Mouse (Mus musculus) large intestine, adult 2 months (tissue): ENCODE results near the gene Ccdc88b. TPM values are rescaled to one million over a fixed set of nuclear protein-coding genes. Genes with fewer than 3 reads are reported as not detected.

Source experiments
- DNase-seq: peaks from one replicate; pipeline ENCODE4 v3.0.0-alpha.2; 2012; ENCODE audit warnings: low read depth, low spot score
- WGBS: fragments of 180-500 bp; shearing (Covaris S2); methylation state at CpG from one replicate; pipeline ENCODE4 v1.1.7; 2018; 5-methylcytosine and 5-hydroxymethylcytosine counted together
- polyA plus RNA-seq: library from polyadenylated mRNA; depleted of rRNA; stranded (reverse); fragments of >200 nt; gene quantifications from 2 replicates; pipeline ENCODE4 v1.2.3, GENCODE M21; 2012; rRNA removed

Gene Ccdc88b
- polyA plus RNA-seq, 1 experiment: 6.7 TPM

DNA sequence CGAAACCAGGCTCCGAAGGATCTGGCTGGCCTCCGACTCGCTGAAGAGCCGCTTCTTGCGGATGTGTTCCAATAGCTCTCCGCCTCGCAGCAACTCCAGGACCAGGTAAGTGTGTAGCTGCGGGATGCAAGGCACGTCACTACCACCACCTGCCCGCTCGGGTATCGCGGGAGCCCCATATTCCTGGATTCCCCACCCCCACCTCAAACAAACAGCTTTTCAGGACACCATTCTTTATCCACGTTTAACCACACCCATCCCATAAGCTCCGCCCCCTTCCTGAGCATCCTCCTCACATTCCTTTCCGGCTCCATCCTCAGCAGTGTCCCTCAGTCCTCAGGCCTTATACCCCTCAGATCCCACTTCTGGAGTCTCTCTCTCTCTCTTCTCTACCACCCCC lies 26.7 kb downstream of the Ccdc88b start:
- WGBS: 89% methylated on average over 17 of the region's 17 CpGs
- DNase-seq: no peak

DNA sequence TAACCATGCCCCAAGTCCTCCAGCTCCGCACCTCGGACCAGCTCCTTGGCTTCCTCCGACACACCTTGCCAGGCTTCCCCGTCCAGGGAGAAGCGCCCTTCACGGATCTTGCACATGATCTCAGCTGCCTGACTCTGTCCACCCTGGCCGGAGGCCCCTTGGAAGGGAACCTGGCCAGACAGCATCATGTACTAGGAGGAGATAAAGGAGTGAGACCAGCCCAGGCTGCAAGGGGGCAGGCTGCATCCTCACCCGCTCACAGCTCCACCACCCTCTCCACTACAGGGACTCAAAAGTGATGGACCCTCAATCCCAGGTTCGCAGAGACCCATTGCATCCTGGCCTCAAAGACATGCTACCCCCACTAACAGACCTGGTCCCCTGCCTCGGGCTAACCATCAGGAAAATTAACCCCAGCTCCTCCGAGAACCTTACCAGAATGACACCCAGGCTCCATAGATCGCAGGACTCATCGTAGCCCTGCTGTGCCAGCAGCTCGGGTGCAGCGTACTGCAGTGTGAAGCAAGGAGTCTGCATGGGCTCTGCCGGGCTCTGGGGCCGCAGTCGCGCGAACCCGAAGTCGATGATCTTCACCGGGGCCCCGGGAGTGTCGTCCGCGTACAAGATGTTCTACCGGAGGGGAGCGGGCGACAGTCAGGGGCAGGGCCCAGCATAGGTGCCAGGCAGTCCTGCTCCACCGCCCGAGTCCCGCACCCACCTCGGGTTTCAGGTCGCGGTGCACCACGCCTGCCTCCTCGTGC lies 27.3 kb downstream of the Ccdc88b start:
- WGBS: 81% methylated on average over 38 of the region's 38 CpGs
- DNase-seq: no peak

DNA sequence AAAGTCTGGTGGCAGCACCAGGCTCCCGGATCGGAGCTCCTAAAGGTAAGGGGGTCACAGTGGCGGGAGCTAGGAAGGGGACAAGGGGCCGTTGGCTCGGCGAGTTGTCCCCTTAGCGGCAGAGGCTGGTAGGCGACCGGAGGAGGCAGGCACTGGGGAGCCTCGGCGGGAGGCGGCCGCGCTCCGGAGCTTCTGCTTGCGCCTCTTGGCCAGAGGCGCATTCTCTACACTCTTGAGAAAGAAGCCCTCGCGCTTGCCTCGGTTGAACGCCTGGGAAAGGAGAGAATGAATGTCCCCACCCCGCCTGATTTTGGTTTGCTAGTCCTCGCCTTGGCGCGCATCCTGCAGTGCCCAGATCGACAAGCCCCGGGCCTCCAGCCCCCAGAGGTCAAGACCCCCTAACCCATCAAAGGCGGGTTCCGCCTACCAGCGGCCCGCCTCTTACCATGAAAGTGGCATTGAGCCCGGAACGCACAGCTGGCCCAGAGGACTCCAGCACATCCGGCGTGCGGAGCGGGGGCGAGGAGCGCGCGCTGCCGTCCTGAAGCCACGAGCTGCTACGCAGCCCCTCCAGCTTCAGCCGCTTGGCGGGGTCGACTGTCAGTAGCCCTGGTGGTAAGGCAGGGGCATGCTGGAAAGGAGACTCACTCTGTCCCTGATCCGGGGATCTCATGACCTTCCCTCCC lies 28.0 kb downstream of the Ccdc88b start:
- no peak for DNase-seq
- WGBS: 76% methylated on average over 48 of the region's 48 CpGs

- 52% methylated on average over 3 of the region's 3 CpGs for WGBS
- DNase-seq: no peak
Observed at GRCm38 (mm10) chr19:6829069-6829468, 28.9 kb downstream of the Ccdc88b start.

DNA sequence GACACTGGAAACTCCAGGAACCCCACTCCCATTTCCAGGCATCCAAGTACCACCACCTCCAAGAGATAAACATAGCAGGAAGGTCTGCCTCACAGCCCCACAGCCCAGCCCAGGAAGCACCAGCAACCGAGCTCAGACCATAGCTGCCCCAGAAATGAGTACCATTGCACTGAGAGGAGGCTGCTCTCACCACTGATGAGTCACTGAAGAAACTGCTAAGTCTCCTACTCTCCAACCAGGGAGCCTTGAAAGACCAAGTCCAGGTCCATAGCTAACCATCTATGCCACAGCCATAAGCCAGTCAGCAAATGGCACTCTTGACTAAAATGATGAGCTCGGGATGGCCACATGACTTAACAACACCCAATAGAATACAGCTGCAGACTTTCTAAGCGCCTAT lies 31.4 kb downstream of the Ccdc88b start:
- 77% methylated on average over 3 of the region's 3 CpGs for WGBS
- DNase-seq: no peak

DNA sequence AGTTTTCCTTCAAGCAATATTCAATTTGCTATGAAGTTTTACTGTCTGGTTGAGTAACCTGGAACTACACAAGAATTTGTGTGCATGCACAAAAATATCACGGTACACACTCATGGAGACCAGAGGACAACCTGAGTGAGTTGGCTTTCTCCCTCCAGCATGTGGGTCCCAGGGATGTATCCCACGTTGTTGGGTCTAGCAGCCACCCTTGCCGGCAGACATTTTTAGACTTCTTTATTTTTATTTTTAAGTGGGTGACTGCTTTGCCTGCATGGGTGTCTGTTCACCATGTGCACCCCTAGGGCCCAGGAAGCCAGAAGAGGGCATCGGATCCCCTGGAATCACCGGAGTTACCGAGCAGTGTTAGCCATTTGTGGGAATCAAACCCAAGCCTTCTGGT lies 32.6 kb downstream of the Ccdc88b start:
- DNase-seq: no peak
- WGBS: 81% methylated on average over 6 of the region's 6 CpGs

DNA sequence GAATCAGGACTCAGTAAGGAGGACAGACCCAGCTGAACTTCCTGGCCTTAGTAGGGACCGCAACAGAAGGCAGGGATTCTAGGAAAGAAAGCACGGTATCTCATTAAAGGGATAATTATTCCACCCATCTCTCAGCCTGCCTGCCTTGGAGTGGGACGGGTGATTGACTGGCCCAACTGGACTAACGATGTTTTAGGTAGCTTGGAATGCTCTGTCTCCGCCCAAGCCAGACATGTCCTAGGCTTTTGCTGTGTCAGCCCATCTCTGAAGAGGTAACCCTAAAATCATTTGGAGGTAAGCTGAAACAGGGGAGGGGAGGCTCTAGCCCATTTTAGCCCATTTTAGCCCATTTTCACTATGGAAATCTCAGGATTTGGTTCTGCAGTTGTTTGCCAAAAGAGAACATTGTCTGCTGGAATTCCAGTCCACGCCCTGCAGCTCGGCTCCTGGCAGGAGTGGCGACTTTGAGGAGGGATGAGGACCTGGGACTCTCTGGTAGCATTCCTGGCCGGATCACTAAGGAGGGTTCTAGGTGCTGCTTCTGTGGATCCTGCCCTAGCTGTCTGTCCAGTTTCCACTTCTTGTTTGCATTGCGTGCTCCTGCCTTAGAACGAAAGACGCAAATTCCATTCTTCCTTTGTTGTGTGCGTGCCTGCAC lies 37.3 kb downstream of the Ccdc88b start:
- 70% methylated on average over 13 of the region's 13 CpGs for WGBS
- DNase-seq: no peak

DNA sequence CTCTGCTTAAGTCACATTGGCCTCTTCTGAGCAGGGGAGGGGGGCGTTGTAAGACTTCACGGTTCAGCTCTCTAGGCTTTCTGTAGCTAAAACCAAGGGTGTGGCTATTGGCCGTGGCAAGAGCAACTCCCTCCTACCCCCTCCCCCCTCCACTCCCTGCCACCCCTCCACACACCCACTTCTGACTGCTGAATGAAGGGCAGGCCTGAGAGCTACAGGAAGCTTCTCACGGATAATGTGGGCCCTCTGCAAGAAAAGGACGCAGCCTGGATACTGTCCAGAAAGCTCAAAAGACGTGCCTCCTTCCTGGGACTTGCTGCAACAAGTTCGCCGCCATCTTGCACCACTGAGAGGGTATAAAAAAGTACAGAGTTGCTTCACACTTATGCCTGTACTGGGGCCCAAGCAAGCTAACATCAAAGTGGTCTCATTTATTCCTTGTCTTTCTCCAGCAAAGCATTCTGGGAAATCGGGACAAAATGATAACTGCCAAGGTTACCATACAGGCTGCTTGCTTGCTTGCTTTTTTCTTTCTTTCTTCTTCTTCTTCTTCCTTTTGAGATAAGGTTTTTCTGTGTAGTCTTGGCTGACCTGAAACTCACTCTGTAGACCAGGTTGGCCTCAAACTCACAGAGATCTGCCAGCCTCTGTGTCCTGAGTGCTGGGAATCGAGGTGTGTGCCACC lies 38.7 kb downstream of the Ccdc88b start:
- DNase-seq: no peak
- 35% methylated on average over 10 of the region's 10 CpGs for WGBS

- 75% methylated on average over 3 of the region's 3 CpGs for WGBS
- no peak for DNase-seq
Observed at GRCm38 (mm10) chr19:6814958-6815357, 43.1 kb downstream of the Ccdc88b start.

DNA sequence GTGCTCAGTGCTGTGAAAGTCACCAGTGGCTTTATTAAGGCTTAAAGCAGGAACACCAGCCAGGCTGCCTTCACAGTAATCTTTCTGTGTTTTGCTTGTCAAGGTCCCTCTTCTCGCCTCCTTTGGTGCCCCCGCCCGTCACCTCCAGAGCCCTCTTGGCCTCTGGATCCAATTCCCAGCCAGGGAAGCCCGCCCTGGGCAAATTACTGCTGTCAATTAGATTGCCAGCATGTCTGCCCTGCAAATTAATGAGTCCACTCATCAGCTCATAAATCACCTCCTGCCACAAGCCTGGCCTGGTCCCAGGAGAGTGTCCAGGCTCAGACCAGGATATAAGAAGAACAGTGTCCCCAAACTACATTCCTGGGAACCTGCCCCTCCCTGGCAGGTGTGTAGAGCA lies 43.6 kb downstream of the Ccdc88b start:
- DNase-seq: no peak

More for the DNA sequence above, 43.6 kb downstream of the Ccdc88b start:
- WGBS: 52% methylated on average over 4 of the region's 4 CpGs

Other genes starting within 250 kb of the Ccdc88b start
- gene Rps6ka4, start 17.6 kb downstream of the Ccdc88b start, polyA plus RNA-seq: 25.1 and 30.9 TPM in 2 replicates
- gene Trmt112, start 51.5 kb upstream of the Ccdc88b start, polyA plus RNA-seq: 79.9 and 88.6 TPM in 2 replicates
- gene Prdx5, start 51.9 kb upstream of the Ccdc88b start, polyA plus RNA-seq: 177 and 243 TPM in 2 replicates
- gene Esrra, start 63.6 kb upstream of the Ccdc88b start, polyA plus RNA-seq: 175 and 234 TPM in 2 replicates
- gene Catsperz, start 67.2 kb upstream of the Ccdc88b start, polyA plus RNA-seq: 0.19 TPM in 1 of 2 replicates, not detected in the other
- not detected in 2 replicates for gene Kcnk4, start 76.3 kb upstream of the Ccdc88b start, polyA plus RNA-seq
- 78.2 and 105 TPM in 2 replicates for gene Bad, start 83.7 kb upstream of the Ccdc88b start, polyA plus RNA-seq
- gene Gpr137, start 84.3 kb upstream of the Ccdc88b start, polyA plus RNA-seq: 63.3 and 70.7 TPM in 2 replicates
- gene Ppp1r14b, start 116.8 kb upstream of the Ccdc88b start, polyA plus RNA-seq: 98.4 and 98.9 TPM in 2 replicates
- gene Plcb3, start 118.3 kb upstream of the Ccdc88b start, polyA plus RNA-seq: 383 and 614 TPM in 2 replicates
- gene Fkbp2, start 122.3 kb upstream of the Ccdc88b start, polyA plus RNA-seq: 63.9 and 76.9 TPM in 2 replicates
- gene Vegfb, start 129.4 kb upstream of the Ccdc88b start, polyA plus RNA-seq: 17.2 and 17.5 TPM in 2 replicates
- gene Dnajc4, start 134.4 kb upstream of the Ccdc88b start, polyA plus RNA-seq: 44.6 and 46.9 TPM in 2 replicates
- 59.3 and 68.1 TPM in 2 replicates for gene Nudt22, start 137.9 kb upstream of the Ccdc88b start, polyA plus RNA-seq
- 10.0 and 11.4 TPM in 2 replicates for gene Trpt1, start 137.9 kb upstream of the Ccdc88b start, polyA plus RNA-seq
- 17.3 and 20.1 TPM in 2 replicates for gene Fermt3, start 161.3 kb upstream of the Ccdc88b start, polyA plus RNA-seq
- gene Stip1, start 181.8 kb upstream of the Ccdc88b start, polyA plus RNA-seq: 43.9 and 51.2 TPM in 2 replicates
- gene Macrod1, start 198.6 kb upstream of the Ccdc88b start, polyA plus RNA-seq: 19.2 and 22.4 TPM in 2 replicates
- gene Flrt1, start 247.5 kb upstream of the Ccdc88b start, polyA plus RNA-seq: 0.14 TPM in 2 replicates